Mouse (Mus musculus) small intestine, adult 2 months (tissue): ENCODE measurements around the gene Tgif2. TPM values are rescaled to one million over a fixed set of nuclear protein-coding genes. Genes with fewer than 3 reads are reported as not detected.

Source experiments
- H3K27ac ChIP-seq: fragments of 200-500 bp; 2 replicates; pipeline ENCODE4 v1.5.1; 2012; ENCODE audit warnings: low read depth, low read length, control low read depth, inconsistent platforms; ENCODE audit not compliant: insufficient read depth
- H3K27me3 ChIP-seq: fragments of 200-500 bp; 2 replicates; pipeline ENCODE4 v1.6.1; 2012; ENCODE audit warnings: mild to moderate bottlenecking, moderate library complexity, low read length, inconsistent platforms; ENCODE audit not compliant: control insufficient read depth, insufficient read depth
- H3K36me3 ChIP-seq: fragments of 200-500 bp; 2 replicates; pipeline ENCODE4 v1.6.1; 2012; ENCODE audit warnings: mild to moderate bottlenecking, low read length, control low read depth, inconsistent platforms; ENCODE audit not compliant: control insufficient read depth, insufficient read depth
- H3K4me1 ChIP-seq: fragments of 200-500 bp; 2 replicates; pipeline ENCODE4 v1.6.1; 2012; ENCODE audit warnings: low read length, inconsistent platforms, mixed read lengths; ENCODE audit not compliant: control insufficient read depth, insufficient read depth, insufficient read length
- H3K4me3 ChIP-seq: fragments of 200-500 bp; 2 replicates; pipeline ENCODE4 v1.5.1; 2012; ENCODE audit warnings: low read depth, mild to moderate bottlenecking, control low read depth, inconsistent platforms, low read length, moderate library complexity
- CTCF ChIP-seq: fragments of 200-500 bp; IDR thresholded peaks from 2 replicates; pipeline ENCODE4 v1.5.1; 2012; ENCODE audit warnings: low read depth, mild to moderate bottlenecking, control low read depth, inconsistent platforms, low read length, moderate library complexity, mixed read lengths; ENCODE audit not compliant: insufficient replicate concordance, insufficient read length; ENCODE audit errors: extremely low read depth
- POLR2A ChIP-seq: fragments of 200-500 bp; IDR thresholded peaks from 2 replicates; pipeline ENCODE4 v1.6.1; 2012; ENCODE audit warnings: low read depth, mild to moderate bottlenecking, control low read depth, inconsistent platforms, low read length, moderate library complexity
- WGBS: fragments of 180-500 bp; shearing (Covaris S2); methylation state at CpG from one replicate; pipeline ENCODE4 v1.1.7; 2018; 5-methylcytosine and 5-hydroxymethylcytosine counted together
- polyA plus RNA-seq: library from polyadenylated mRNA; depleted of rRNA; stranded (reverse); fragments of >200 nt; gene quantifications from 2 replicates; pipeline ENCODE4 v1.2.3, GENCODE M21; 2012

The Tgif2 gene
- polyA plus RNA-seq, 1 experiment, result 2.0 TPM

DNA sequence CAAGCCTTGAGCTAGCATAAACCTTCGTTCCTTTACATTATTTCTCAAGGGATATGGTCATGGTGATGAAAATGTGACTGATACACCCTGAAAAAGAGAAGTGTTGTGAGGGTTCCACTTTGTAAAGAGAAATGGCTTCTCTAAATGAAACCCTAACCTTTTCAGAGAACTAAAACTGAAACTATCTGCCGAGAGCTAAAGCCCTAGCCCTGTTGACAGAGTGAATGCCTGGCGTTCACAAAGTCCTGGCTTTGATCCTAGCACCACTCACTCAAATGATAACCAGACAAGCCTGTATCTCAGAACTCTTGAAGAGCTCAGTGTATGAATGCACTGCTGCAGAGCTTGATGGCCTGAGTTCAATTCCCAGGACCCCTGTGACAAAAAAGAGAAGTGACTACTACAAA is 17.6 kb downstream of the Tgif2 start:
- no peak overlapping the region for H3K4me3 ChIP-seq
- TF ChIP-seq CTCF (no peak), POLR2A (no peak)
- WGBS, result 24% methylated on average over 3 of the region's 3 CpGs
- no peaks in the 10 kb centered on the region; the same call in 1 of the 2 replicates for H3K4me1 ChIP-seq
- H3K27me3 ChIP-seq, result no peaks in the 10 kb centered on the region
- H3K27ac ChIP-seq, result peak overlapping the region; percentile 74
- H3K36me3 ChIP-seq, result peaks cover 7% of the 10 kb centered on the region; the same call in 1 of the 2 replicates

DNA sequence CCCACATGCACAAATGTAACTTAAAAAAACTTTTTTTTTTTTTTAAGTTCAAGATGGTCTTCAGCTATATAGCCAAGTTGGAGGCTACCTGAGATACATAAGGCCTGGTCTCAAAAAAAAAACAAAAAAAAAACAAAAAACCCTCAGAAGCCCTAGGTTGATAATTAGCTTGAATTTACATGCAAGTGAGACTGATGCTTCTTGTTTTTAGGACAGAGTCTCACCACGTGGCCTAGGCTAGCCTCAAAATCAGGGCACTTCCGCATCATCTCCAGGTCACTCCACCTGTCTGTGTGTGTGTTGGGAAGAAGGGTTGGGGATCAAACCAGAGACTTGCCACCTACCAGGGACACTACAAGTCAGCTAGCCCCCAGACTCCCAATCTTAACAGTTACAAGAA is 18.0 kb downstream of the Tgif2 start, which contains the start of gene 4930518I15Rik:
Gene 4930518I15Rik, minus strand, starts transcription at position 112 of the 400 bp plus-strand sequence.
- TF ChIP-seq CTCF, result no peak
- no peak for TF ChIP-seq POLR2A
- Histone ChIP-seq H3K27ac (peak within 1 kb of the TSS; percentile 74), H3K27me3 (no peaks in the 10 kb centered on the region), H3K4me3 (no peak within 1 kb of the TSS), H3K4me1 (no peaks in the 10 kb centered on the region; the same call in 1 of the 2 replicates), H3K36me3 (peaks cover 7% of the 10 kb centered on the region; the same call in 1 of the 2 replicates)
- WGBS, result 72% methylated on average over 2 of the region's 2 CpGs

DNA sequence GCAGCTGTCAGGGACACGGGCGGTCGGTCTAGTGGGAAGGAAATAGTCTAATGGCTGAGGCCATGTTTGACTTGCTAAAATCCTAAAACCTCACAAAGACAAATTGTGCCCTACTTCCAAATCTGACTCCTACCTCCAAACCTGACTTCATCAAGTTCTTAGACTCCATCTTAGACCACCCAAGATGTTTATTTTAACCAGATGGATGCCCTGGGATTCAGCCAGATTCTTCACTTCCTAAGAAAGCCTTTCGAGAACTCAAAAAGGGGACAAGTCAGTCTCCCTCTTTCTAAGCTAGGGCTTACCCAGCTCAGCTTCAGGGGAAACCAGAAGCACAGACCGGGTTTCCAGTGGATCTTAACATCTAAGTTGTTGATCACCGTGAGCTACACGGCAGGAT is 18.9 kb downstream of the Tgif2 start:
- Histone ChIP-seq H3K27ac (no peak overlapping the region; the same call in 1 of the 2 replicates), H3K4me3 (no peak overlapping the region), H3K36me3 (peaks cover 7% of the 10 kb centered on the region; the same call in 1 of the 2 replicates), H3K27me3 (no peaks in the 10 kb centered on the region), H3K4me1 (no peaks in the 10 kb centered on the region; the same call in 1 of the 2 replicates)
- 79% methylated on average over 7 of the region's 7 CpGs for WGBS
- TF ChIP-seq POLR2A (no peak), CTCF (no peak)

DNA sequence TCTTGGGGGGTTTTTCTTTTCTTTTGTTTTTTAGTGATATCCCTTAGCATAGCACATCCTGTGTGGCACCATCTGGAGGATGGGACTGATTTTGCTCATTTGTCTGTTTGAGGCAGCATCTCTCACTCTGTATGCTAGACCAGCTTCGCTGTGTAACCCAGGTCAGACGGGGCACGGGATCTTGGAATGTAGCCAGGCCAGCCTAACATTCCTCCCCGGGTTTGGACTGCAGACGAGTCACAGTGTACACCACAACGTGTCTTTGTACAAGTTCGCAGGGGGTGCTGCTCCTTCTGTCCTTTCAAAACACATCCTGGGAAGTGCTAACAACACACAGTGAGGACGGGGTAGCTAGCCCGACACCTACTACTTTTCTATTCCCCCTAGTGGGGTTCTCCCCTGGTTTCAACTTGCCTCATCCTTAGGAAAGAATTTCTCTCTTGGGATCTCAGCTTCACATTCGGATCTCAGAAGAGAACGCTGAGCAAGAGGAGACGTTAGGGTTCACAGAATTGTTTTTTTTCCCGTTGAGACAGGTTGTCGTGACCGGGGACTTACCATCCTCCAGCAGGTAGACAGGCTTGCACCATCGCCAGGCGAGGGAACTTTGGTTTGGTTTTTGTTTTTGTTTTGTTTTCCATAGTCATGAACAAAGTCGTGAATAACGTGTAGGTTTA is 22.4 kb downstream of the Tgif2 start:
- WGBS, result under 1% methylated on average over 19 of the region's 19 CpGs
- no peak for TF ChIP-seq CTCF
- no peak for TF ChIP-seq POLR2A
- peak overlapping the region; percentile 93 for H3K4me3 ChIP-seq
- H3K4me1 ChIP-seq, result no peaks in the 10 kb centered on the region; the same call in 1 of the 2 replicates
- H3K27me3 ChIP-seq, result no peaks in the 10 kb centered on the region
- peaks cover 17% of the 10 kb centered on the region for H3K36me3 ChIP-seq
- peak overlapping the region; percentile 95 for H3K27ac ChIP-seq

DNA sequence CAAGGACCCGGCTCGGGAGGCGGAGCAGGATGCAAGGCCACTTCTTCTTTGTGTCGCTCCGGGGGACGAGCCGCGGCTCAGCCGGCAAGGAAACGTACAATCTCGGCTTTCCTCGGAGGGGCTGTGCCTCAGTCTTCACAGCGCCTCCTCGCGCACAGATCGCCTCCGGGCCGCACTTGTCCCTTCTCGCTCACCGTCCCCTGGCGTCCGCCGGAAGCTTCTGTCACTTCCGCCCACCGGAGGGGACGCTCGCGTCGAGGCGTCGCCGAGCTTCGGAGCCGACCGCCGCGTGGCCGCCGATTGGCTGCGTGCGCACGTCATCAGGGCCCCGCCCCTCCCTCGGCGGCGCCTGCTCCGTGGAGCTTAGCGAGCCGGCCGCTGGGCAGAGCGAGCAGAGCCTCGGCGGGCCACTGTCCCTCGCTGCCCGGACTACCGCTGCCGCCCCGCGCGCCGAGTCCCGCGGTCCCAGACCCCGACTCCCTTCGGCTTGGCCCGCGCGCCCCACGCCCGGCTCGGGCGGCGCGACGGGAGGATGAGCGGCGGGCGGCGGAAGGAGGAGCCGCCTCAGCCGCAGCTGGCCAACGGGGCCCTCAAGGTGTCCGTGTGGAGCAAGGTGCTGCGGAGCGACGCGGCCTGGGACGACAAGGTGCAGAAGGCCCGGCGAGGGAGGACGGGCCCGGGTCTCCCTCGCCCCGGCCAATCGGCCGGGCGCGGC is 23.1 kb downstream of the Tgif2 start, which contains the start of gene Rab5if:
Gene Rab5if, plus strand, starts transcription at position 357 of the 715 bp plus-strand sequence.
- peaks cover 24% of the 10 kb centered on the region for H3K36me3 ChIP-seq
- under 1% methylated on average over 98 of the region's 98 CpGs for WGBS
- TF ChIP-seq CTCF (peak; percentile 36), POLR2A (peak; percentile 92)

DNA sequence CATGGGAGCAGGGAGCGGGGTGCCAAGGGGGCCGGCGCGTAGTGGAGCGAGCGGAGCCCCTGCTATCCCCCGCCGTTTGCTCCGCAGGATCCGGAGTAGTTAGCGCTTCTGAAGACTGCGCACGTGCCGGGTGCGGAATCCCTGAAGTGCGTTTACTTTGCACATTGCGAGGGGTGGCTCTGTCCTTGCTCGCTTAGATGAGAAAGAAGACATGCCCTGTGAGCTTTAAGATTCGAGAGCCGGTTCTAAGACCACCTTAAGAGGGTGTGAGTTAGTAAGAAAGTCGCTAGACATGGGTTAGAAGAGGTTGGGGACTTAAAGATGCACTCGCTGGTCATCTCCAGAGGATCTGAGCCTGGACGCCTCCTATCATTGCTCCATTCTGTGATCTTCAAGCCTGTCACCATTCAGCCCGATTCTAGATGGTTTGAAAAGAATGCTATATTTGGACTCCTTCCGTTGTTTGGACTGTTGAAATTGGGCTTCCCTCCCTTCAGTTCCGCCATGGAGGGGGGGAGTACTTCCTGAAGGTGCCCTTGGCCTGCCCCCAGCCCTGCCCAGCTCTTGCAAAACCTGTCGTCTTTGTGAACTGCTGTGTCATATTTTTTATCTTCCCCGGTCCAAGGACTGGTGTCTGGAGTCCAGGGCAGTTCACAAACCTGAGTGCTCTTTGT is 23.8 kb downstream of the Tgif2 start:
- Histone ChIP-seq H3K27me3 (no peaks in the 10 kb centered on the region), H3K27ac (peak overlapping the region; percentile 78), H3K4me3 (peak overlapping the region; percentile 93), H3K36me3 (peaks cover 26% of the 10 kb centered on the region), H3K4me1 (no peaks in the 10 kb centered on the region; the same call in 1 of the 2 replicates)
- WGBS, result under 1% methylated on average over 28 of the region's 28 CpGs
- TF ChIP-seq CTCF, result no peak
- no peak for TF ChIP-seq POLR2A

More for the DNA sequence above, 23.1 kb downstream of the Tgif2 start, which contains the start of gene Rab5if:
- Histone ChIP-seq H3K4me3 (peak within 1 kb of the TSS; percentile 93), H3K27ac (peak within 1 kb of the TSS; percentile 95), H3K4me1 (no peaks in the 10 kb centered on the region; the same call in 1 of the 2 replicates), H3K27me3 (no peaks in the 10 kb centered on the region)
